Mouse (Mus musculus) MEL (cell line): ENCODE measurements around the gene Arl4a. TPM values are rescaled to one million over a fixed set of nuclear protein-coding genes. Genes with fewer than 3 reads are reported as not detected.

Source experiments
- DNase-seq: peaks from one replicate; pipeline ENCODE4 v3.0.0; 2011; ENCODE audit warnings: low read depth, low spot score
- H3K27ac ChIP-seq: 2 replicates; pipeline ENCODE4 v1.5.1; 2012; ENCODE audit warnings: low read depth, mild to moderate bottlenecking, control low read depth, low read length, moderate library complexity; ENCODE audit not compliant: control insufficient read depth
- H3K27me3 ChIP-seq, 2 experiments: fragments of 150-350 bp in 1 of 2; sonication (generic) in 1 of 2; 2 replicates each; pipeline ENCODE4 v1.6.1; 2012; ENCODE audit warnings: low read length in 2 of 2, mild to moderate bottlenecking in 2 of 2, improper control_type of control experiment in 1 of 2, moderate library complexity in 1 of 2; ENCODE audit not compliant: insufficient read depth in 2 of 2, control insufficient read depth in 1 of 2
- H3K36me3 ChIP-seq, 2 experiments: 2 replicates each; pipeline ENCODE4 v1.6.1; 2012 to 2014; ENCODE audit warnings: low read length in 2 of 2, improper control_type of control experiment in 1 of 2, inconsistent platforms in 1 of 2, mild to moderate bottlenecking in 1 of 2; ENCODE audit not compliant: insufficient read depth in 2 of 2, control insufficient read depth in 1 of 2
- H3K4me1 ChIP-seq, 2 experiments: fragments of 150-350 bp in 1 of 2; sonication (generic) in 1 of 2; 2 replicates each; pipeline ENCODE4 v1.6.1; 2012; ENCODE audit warnings: low read length in 2 of 2, improper control_type of control experiment in 1 of 2, mild to moderate bottlenecking in 1 of 2; ENCODE audit not compliant: insufficient read depth in 2 of 2, control insufficient read depth in 1 of 2
- H3K4me3 ChIP-seq, 2 experiments: fragments of 150-350 bp in 1 of 2; sonication (generic) in 1 of 2; 2 replicates each; pipeline ENCODE4 v1.5.1; 2012; ENCODE audit warnings: low read depth in 2 of 2, low read length in 2 of 2, mild to moderate bottlenecking in 2 of 2, moderate library complexity in 2 of 2, control low read depth in 1 of 2, improper control_type of control experiment in 1 of 2; ENCODE audit not compliant: control insufficient read depth in 1 of 2, insufficient read depth in 1 of 2
- H3K79me2 ChIP-seq: 2 replicates; pipeline ENCODE4 v1.6.1; 2012; ENCODE audit warnings: mild to moderate bottlenecking, low read length, moderate library complexity; ENCODE audit not compliant: control insufficient read depth, poor library complexity, insufficient read depth
- H3K9ac ChIP-seq: 2 replicates; pipeline ENCODE4 v1.6.1; 2012; ENCODE audit warnings: low read depth, mild to moderate bottlenecking, control low read depth, low read length, moderate library complexity; ENCODE audit not compliant: control insufficient read depth, poor library complexity, severe bottlenecking
- H3K9me3 ChIP-seq: fragments of 150-350 bp; sonication (generic); replicated peaks from 2 replicates; pipeline ENCODE4 v1.6.1; 2012; ENCODE audit warnings: mild to moderate bottlenecking, low read length, improper control_type of control experiment, moderate library complexity; ENCODE audit not compliant: insufficient read depth
- CHD2 ChIP-seq: IDR thresholded peaks from 2 replicates; pipeline ENCODE4 v1.6.1; 2011; ENCODE audit warnings: low read length, improper control_type of control experiment
- CTCF ChIP-seq, 3 experiments: IDR thresholded peaks in 2 of 3; conservative IDR thresholded peaks in 1 of 3; 2 replicates each; pipeline ENCODE4 v1.5.1; 2011 to 2012; ENCODE audit warnings: low read length in 3 of 3, low read depth in 2 of 3, mild to moderate bottlenecking in 2 of 3, improper control_type of control experiment in 1 of 3, inconsistent platforms in 1 of 3, mixed read lengths in 1 of 3, moderate library complexity in 1 of 3; ENCODE audit not compliant: control insufficient read depth in 1 of 3, insufficient read depth in 1 of 3, poor library complexity in 1 of 3, severe bottlenecking in 1 of 3
- EP300 ChIP-seq, 2 experiments: IDR thresholded peaks; 2 replicates each; pipeline ENCODE4 v1.6.1; 2011; ENCODE audit warnings: improper control_type of control experiment in 2 of 2, low read length in 2 of 2, low read depth in 1 of 2, mild to moderate bottlenecking in 1 of 2
- MAFK ChIP-seq: IDR thresholded peaks from 2 replicates; pipeline ENCODE4 v1.6.1; 2011; ENCODE audit warnings: low read depth, mild to moderate bottlenecking, low read length, improper control_type of control experiment, borderline replicate concordance
- MEF2A ChIP-seq: IDR thresholded peaks from 2 replicates; pipeline ENCODE4 v1.6.1; 2014; ENCODE audit warnings: low read depth, mild to moderate bottlenecking, inconsistent platforms, low read length, improper control_type of control experiment; ENCODE audit not compliant: poor library complexity, insufficient replicate concordance, severe bottlenecking; ENCODE audit errors: extremely low read depth
- NELFE ChIP-seq: IDR thresholded peaks from 2 replicates; pipeline ENCODE4 v1.6.1; 2011; ENCODE audit warnings: low read depth, low read length, improper control_type of control experiment
- POLR2AphosphoS2 ChIP-seq: IDR thresholded peaks from 2 replicates; pipeline ENCODE4 v1.6.1; 2011; ENCODE audit warnings: low read length, improper control_type of control experiment
- POLR2AphosphoS5 ChIP-seq: IDR thresholded peaks from 2 replicates; pipeline ENCODE4 v1.6.1; 2012; ENCODE audit warnings: low read depth, borderline replicate concordance, mild to moderate bottlenecking, inconsistent platforms, low read length, moderate library complexity, mixed read lengths
- SIN3A ChIP-seq: IDR thresholded peaks from 2 replicates; pipeline ENCODE4 v1.6.1; 2012; ENCODE audit warnings: low read length, improper control_type of control experiment, inconsistent platforms
- SMC3 ChIP-seq: IDR thresholded peaks from 2 replicates; pipeline ENCODE4 v1.6.1; 2011; ENCODE audit warnings: low read depth, low read length, improper control_type of control experiment
- TBP ChIP-seq: IDR thresholded peaks from 2 replicates; pipeline ENCODE4 v1.8.0; 2011; ENCODE audit warnings: low read depth, low read length, improper control_type of control experiment
- TCF12 ChIP-seq: IDR thresholded peaks from 2 replicates; pipeline ENCODE4 v1.6.1; 2014; ENCODE audit warnings: low read depth, mild to moderate bottlenecking, inconsistent platforms, low read length, improper control_type of control experiment, moderate library complexity
- ZKSCAN1 ChIP-seq: IDR thresholded peaks from 2 replicates; pipeline ENCODE4 v1.6.1; 2012; ENCODE audit warnings: low read depth, mild to moderate bottlenecking, inconsistent platforms, low read length, improper control_type of control experiment, moderate library complexity
- ZMIZ1 ChIP-seq: IDR thresholded peaks from 2 replicates; pipeline ENCODE4 v1.6.1; 2012; ENCODE audit warnings: low read depth, mild to moderate bottlenecking, inconsistent platforms, low read length, improper control_type of control experiment, moderate library complexity
- ZNF384 ChIP-seq: IDR thresholded peaks from 2 replicates; pipeline ENCODE4 v1.6.1; 2012; ENCODE audit warnings: low read depth, mild to moderate bottlenecking, inconsistent platforms, low read length, improper control_type of control experiment
- polyA plus RNA-seq, 2 experiments: library from polyadenylated mRNA; stranded (reverse) in 1 of 2; unstranded in 1 of 2; fragments of >175 nt in 1 of 2; fragments of >200 nt in 1 of 2; gene quantifications; 2 replicates each; pipeline versions ENCODE4 v1.2.1 to v1.2.4; 2012; ENCODE audit warnings: low replicate concordance in 2 of 2, low read depth in 1 of 2; ENCODE audit not compliant: insufficient read length in 2 of 2, insufficient read depth in 1 of 2, missing spikeins in 1 of 2
- total RNA-seq: library from RNA; depleted of rRNA; stranded (reverse); fragments of 300-350 nt; gene quantifications from 2 replicates; pipeline ENCODE4 v1.2.3, GENCODE M21; 2012

Arl4a gene
- total and polyA plus RNA-seq, 3 experiments, result 25.6 to 26.9 TPM; not detected in 1

- no peaks in the 10 kb centered on the region for H3K36me3 ChIP-seq
- no peak overlapping the region for H3K4me3 ChIP-seq
- peaks cover 0 to 4% of the 10 kb centered on the region in 2 experiments; a peak in 1 of 4 replicates for H3K27me3 ChIP-seq
- H3K4me1 ChIP-seq, result no peaks in the 10 kb centered on the region
- no peak for DNase-seq
- H3K9ac ChIP-seq, result no peak overlapping the region
- no peaks in the 10 kb centered on the region for H3K79me2 ChIP-seq
- TF ChIP-seq TBP, result no peak
- no peak for TF ChIP-seq TCF12
- TF ChIP-seq MAFK, result no peak
- TF ChIP-seq ZKSCAN1, result no peak
- TF ChIP-seq POLR2AphosphoS5, result no peak
- no peak for TF ChIP-seq ZNF384
- TF ChIP-seq MEF2A, result no peak
- H3K9me3 ChIP-seq, result no peaks in the 10 kb centered on the region
- no peak overlapping the region for H3K27ac ChIP-seq
Measured at GRCm38 (mm10) chr12:39995609-39996008, 42.2 kb downstream of the Arl4a start.

- TF ChIP-seq CHD2, result no peak
- TF ChIP-seq TCF12, result no peak
- TF ChIP-seq CTCF (IDR thresholded peaks at IDR 0.05 in 2 of 3, conservative IDR thresholded peaks at IDR 0.05 in 1 of 3; ENCODE audit: control insufficient read depth in 1 of 3, insufficient read depth in 1 of 3, low read depth in 2 of 3, low read length in 3 of 3, poor library complexity in 1 of 3, severe bottlenecking in 1 of 3), result no peak
- no peak for TF ChIP-seq POLR2AphosphoS2
- TF ChIP-seq MAFK, result no peak
- TF ChIP-seq NELFE, result no peak
- TF ChIP-seq SMC3, result no peak
- TF ChIP-seq ZMIZ1, result no peak
- TF ChIP-seq EP300 (IDR thresholded peaks at IDR 0.05; ENCODE audit: low read depth in 1 of 2, low read length in 2 of 2), result no peak
- no peak for TF ChIP-seq SIN3A
- TF ChIP-seq, all 39 proteins: peak for 0
Measured at GRCm38 (mm10) chr12:39992767-39993302, 45.0 kb downstream of the Arl4a start.

More at GRCm38 (mm10) chr12:39992767-39993302, 45.0 kb downstream of the Arl4a start:
- Histone ChIP-seq H3K9me3 (no peaks in the 10 kb centered on the region), H3K27ac (no peak overlapping the region), H3K27me3 (peaks cover 0 to 4% of the 10 kb centered on the region in 2 experiments; a peak in 1 of 4 replicates), H3K9ac (no peak overlapping the region), H3K4me1 (no peaks in the 10 kb centered on the region), H3K36me3 (no peaks in the 10 kb centered on the region), H3K79me2 (no peaks in the 10 kb centered on the region), H3K4me3 (no peak overlapping the region)
- DNase-seq, result no peak
